Mouse (Mus musculus): ENCODE results near the gene Npcd.

DNA sequence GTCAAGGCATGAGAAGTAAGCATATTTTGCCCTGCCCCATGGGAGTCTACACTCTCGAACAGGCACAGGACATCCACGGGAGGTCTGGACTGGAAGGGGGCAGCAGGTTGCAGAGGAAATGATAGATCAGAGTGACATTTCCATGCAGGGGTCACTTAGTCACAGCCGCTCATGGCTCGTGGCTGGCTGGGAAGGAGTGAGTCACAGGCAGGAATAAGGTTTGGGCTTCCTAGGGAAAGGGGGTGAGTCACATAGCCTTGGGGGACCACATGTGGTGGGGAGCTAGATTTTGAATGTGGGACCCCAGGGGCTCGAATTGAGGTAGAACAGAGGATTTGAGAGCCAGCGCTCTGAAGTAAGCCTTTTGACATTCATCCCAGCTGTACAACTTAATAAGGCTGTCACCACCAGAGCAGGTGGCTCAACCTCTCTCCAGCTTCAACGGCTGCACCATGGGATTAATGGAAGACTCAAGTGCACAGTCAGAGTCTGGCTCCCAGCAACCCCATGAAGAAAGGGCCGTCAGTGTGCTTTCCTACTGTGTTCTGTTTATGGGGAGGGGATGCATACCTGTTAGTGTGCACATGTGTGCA lies 20.3 kb downstream of the Npcd start:
- TF ChIP-seq POLR2A (IDR thresholded peaks at IDR 0.05; ENCODE audit: borderline replicate concordance, control insufficient read depth, low read depth, low read length) (no peak), CTCF (IDR thresholded peaks at IDR 0.05; ENCODE audit: control insufficient read depth, insufficient read depth, low read length) (no peak)

All from bone marrow, adult 2 months (tissue).